Mouse (Mus musculus) spleen, postnatal 14 days (tissue): ENCODE data around the gene Zfp992.
"Not testable (repeated sequence)": the region's sequence is repeated elsewhere in the genome, so short reads cannot be mapped to it uniquely, and the experiment has no call there.

Source experiments
- DNase-seq, 2 experiments: peaks; one replicate each; pipeline ENCODE4 v3.0.0; 2021 to 2022; ENCODE audit warnings: low spot score in 2 of 2

Zfp992 gene

DNA sequence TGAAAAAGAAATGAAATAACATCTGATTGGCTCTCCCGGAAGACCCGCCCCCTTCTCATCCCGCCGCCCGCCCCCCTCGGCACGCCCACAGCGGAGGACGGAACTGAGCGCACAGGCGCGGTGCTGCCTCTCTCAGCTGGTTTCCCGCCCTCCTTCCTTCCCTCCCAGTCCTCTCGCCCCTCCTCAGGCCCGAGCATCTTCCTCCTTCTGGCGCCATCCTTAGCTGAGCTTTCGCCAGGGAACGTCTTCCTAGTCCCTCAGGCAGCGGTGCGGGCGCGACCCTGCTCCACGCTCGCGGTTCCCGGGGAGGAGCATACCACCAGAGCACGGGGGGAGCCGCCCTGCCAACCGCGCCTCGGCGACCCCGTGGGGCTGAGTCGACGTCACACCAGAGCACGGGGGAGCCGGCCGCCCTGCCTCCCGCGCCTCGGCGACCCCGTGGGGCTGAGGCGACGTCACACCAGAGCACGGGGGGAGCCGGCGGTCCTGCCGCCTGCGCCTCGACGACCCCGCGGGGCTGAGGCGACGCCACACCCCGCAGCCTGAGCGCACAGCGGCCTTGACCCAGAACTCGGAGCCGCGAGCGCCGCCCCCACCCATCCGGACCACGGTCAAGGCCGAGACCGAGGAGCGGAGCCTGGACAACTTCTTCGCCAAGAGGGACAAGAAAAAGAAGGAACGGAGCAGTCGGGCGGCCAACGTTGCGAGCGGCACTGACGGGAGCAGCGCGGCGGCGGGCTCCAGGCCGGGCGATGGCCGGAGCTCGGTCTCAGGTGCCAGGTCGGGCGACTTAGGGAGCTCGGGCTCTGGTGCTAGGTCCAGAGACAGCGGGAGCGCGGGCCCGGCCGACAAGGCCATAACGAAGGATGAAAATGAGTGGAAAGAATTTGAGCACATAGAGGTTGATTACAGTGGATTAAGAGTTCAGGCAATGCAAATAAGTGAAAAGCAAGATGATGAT is 26.2 kb downstream of the Zfp992 start:
- not testable (repeated sequence) for DNase-seq

DNA sequence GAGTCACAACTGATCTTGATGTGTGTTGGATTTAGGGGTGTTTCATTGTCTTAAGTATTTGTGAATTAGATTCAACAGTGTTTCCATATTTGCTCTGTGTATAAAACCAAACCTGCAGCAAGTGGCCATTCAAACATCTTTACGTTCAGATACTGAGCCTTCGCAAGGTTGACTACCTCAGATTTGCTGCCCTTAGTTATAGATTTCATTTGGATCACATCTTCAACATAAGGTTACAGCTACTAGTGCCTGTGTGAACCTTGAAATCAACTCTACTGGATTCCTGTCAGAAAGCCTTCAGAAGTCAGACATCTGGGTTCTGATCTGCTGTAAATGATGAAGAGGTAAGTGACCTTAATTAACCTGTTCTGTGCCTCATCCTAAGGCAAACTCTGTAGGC is 27.4 kb downstream of the Zfp992 start:
- DNase-seq = not testable (repeated sequence)

DNA sequence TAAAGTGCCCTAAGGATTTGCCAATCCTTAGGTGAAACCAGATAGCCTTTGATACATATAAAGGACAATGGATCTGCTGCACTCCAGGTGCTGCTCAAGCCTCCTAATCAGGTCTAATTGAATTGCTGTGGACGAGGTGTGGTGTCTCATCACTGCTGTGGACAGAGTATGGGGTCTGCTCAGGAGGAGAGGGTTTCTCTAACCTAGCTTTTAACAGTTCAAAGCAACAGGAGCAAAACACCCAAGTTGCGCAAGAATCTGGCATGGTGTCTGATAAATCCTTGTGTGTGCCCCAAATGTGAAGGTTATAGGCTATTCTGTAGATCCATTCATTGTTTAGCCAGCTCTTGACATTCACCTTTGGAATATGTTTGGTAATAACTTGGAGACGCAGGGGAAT is 28.1 kb downstream of the Zfp992 start:
- not testable (repeated sequence) for DNase-seq

DNA sequence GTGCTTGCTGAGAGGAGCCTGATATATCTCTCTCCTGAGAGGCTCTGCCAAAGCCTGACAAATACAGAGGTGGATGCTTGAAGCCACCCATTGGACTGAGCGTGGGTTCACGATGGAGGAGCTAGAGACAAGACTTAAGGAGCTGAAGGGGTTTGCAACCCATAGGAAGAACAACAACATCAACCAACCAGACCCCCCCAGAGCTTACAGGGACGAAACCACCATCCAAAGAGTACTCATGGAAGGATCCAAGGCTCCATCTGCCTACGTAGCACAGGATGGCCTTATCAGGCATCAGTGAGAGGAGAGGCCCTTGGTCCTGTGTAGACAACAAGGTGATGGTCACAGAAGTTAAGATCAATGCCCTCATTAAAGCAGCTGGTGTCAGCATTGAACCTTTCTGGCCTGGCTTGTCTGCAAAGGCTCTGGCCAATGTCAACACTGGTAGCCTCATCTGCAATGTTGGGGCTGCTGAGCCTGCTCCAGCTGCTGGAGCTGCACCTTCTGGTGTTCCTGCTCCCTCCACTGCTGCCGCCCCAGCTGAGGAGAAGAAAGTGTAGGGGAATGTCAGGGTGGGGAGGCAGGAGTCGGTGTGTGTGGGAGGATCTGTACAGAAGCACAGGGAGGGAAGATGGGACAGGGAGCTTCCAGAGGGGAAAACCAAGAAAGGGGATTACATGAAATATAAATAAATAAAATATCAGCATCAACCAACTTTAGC is 31.7 kb downstream of the Zfp992 start:
- not testable (repeated sequence) for DNase-seq

DNA sequence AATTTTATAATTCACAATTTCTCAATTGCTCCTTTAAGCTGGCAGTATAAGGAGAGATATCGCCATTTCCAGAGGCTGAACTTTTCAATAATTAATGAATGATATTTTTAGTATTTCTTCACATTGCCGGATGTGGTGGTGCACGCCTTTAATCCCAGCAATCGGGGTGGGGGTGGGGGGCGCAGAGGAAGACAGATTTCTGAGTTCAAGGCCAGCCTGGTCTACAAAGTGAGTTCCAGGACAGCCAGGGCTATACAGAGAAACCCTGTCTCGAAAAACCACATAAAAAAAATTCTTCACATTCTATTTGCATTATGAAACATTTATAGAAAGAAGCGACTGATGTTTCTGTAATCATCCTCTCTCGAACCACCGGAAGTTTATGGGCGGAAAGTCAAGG is 33.7 kb downstream of the Zfp992 start:
- not testable (repeated sequence) for DNase-seq

DNA sequence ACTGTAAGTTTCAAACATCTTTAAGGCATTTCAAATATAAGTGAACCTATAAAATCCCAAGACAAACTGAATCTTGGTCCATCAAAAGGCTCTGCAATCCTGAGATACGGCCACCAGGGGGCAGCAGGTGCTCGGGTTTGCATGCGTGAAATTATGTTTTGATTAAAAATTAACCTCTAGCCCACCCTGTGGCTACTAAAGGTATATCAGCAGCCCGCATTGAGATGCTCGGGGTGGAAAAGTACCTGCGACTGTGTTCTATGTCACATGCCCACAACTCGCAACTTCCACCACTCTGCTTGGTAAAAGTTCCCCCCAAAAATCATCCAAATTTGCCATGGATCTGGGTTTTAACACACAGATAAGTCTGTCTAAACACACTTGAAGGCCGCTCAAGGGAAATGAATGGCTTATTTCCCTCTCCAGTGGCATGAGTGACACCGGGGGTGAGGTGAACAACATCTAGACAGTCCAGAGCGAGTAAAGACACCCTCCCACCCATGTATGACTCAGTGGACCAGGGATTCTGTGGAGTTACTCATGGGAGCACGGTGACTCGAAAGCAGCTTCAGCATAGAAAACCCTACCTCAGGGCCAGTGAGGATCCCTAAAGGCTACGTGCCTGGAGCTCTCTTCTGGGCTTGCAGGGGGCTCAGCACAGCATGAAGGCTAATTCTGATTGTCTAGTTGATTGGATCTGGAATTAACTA is 34.9 kb downstream of the Zfp992 start:
- not testable (repeated sequence) for DNase-seq

DNA sequence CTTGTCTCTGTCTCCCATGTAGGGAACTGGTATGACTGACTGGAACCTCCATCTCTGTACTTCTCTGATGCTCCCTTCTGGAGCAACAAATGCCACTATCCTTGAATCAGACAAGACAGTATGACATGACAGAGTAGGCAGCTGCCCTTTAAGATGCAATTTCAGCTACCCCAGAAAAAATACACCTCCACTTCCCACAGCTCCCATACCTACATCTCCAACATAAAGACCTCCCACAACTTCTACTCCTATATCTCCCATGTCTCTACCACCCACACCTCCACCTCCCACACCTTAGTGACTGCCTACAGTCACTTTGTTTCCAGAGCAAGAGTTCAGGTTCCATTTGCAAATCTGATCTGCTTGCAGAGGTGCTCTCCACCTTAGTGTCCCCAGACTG is 35.9 kb downstream of the Zfp992 start:
- DNase-seq = not testable (repeated sequence)

DNA sequence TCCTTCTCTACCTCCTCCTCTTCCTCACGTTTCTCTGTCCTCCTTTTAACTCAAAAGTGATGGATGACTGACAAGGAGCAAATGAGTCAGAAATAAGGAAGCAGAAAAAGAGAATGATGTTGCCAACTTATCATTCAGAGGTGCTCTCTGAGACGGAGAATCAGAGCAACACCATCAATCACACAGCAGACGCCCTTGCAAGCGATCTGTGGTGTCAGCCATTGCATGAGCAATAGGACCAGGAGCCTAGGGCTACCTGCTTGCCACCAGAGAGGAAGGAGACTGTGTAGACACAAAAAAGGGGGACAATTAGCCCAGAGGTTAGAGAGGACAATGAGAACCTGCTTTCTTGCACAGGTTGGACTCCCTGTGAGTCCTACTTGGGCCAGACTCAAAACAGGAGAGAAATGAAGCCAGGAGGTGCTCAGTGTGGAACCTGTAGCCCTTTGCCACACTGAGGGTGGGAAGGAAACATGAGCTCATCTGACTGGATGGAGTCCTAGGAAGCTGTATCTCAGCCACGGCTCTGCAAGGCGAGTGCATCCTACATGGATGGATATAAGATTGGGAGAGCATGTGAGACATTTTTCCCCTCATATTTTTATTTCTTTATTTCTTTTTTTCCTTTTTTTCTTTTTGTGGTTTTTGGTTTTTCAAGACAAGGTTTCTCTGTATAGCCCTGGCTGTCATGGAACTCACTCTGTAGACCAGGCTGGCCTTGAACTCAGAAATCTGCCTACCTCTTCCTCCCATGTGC is 36.5 kb downstream of the Zfp992 start:
- not testable (repeated sequence) for DNase-seq

DNA sequence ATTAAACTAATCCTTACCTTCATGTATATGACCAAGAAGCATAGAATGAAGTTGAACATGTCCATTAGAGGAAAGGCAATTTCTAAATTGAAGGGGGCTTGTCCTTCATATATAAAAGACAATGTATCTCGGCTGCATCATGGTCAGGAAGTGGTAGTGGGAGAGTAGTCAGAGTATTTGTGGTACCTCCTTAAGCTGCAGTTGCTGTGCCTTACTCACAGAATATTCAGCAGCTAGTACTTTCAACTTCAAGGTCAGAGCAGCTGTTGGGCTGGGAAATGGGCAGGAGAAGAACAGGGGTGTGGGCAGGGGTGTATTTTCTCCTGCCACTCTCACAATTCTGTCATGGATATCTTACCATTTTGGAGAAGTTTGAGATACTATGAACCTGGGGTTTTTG is 37.9 kb downstream of the Zfp992 start:
- not testable (repeated sequence) for DNase-seq

DNA sequence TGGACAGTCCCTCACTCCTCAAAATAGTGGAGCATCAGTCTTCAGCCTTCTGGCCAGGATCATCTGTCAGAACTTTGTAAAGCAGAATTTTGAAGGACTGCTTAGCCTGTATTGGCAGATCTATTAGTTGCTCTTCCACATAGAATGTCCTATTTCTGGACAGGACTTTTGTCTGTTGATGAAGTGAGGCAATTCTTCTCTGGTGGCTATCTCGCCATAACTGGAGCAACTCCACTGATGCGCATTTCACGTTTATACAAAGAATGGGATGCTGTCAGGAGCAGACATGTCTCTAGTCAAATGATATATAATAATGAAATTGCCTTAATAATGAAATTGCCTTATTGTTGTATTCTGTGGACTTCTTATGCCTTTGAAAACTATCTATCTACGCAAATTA is 40.4 kb downstream of the Zfp992 start:
- DNase-seq = not testable (repeated sequence)

DNA sequence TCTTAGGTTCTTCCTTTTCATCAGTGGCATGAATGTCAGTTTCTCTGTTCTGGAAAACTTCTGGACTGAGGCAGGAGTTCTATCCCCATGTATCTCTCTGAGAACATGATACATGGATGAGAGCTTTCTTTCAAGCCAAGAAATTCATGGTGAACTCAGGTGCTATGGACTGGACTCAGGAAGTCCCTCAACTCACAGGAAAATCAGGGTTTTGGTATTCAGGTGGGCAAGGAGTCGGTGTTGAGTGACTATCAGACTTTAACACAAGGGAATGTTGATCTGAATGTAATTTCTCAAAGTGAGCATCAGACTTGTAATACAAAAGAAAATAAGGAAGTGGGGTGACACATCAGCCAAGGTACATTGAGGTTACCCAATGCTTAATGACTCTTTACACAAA is 43.2 kb downstream of the Zfp992 start:
- DNase-seq = not testable (repeated sequence)

DNA sequence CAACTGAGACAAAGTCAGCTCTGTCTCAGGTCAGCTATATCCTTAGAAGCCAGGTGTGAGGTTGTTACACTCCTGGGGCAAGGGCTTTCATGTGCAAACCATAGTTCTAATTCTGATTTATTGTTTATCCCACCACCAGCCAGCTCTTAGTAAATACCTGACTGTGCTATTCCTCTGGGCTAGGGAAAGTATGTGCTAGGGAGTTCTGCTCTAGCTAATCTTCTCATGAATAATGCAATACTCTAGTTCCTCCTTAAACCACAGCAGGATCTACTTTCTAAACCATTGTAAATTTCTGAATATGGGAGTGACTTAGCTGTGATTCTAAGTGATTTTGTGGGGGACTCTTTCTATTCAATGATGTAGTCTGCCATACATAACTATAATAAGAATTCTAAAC is 43.6 kb downstream of the Zfp992 start:
- no peak for DNase-seq

DNA sequence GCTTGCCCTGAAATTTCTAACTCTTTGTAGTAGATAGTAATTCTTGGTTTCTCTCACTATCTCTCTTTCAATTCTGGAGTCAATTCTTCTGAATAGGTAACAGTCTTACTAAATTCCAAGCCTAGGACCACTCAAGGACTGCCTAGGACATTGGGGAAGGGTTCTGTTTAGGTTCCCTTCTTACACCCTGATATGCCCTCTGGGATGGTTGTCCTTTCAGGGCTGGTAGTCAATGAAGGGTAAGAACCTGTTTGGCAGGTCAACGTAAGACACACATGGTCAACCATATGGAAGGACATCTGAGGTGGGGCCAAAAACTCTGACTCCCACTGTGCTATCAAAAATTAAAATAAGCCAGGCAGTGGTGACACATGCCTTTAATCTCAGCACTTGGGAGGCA is 44.0 kb downstream of the Zfp992 start:
- no peak for DNase-seq

DNA sequence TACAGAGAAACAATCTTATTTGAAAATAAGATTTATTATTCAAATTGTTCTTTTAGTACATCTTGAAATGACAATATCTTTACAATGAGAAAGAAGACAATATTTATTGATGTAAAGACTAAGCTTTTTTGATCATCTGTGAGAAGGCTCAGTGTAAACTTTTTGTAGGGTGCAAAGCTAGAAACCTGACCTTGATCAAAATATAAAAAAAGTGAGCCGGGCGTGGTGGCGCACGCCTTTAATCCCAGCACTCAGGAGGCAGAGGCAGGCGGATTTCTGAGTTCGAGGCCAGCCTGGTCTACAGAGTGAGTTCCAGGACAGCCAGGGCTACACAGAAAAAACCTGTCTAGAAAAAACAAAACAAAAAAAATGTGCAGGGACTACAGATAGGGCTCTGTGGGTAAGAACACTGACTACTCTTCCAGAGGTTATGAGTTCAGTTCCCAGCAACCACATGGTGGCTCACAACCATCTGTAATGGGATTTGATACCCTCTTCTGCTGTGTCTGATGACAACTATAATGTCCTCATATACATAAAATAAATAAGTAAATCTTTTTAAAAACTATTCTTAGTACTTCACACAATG is 44.6 kb downstream of the Zfp992 start:
- not testable (repeated sequence) for DNase-seq

DNA sequence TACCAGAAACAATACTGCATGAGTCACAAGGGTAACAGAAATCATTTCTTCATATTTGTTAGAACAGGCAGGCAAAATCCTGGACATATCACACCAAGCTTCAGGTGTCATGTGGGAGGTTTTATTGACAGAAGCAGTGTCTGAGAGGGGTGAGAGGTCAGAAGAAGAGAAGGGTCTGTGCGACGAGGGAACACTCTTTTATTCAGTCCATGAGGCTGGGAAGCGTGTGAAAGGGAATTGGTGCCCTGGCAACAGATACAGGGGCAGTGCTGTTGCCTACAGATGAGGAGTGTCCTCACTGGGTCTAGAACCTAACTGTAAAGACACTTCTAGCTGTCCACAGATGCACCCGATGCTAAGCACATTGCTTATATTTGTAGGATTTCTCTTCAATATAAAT is 46.2 kb downstream of the Zfp992 start:
- no peak for DNase-seq

DNA sequence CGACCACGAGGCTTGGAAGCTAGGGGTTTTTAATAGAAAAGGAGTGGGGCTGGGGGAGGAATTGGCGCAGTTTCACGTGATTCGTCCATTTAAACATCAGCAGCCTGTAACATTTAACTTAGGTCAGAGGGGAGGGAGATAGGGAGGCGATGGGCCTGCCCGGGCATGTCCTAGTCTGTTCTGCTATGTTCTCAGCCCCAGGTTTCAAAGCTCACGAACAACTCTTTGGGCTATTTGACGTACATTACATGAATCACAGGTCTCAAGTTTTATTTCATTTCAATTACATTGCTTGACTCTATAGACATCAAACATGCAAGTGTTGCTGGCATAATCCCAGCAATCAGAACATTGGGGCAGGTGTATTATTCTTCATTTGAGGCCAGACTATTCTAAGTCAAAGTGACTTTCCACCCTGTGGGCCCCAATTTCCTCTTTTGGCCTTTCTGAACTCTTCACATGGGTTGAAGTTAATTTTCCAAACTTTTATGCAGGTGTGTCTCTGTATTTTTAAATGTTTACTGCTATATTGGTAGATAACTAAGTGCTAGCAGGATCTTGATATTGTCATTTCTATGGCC is 49.0 kb downstream of the Zfp992 start:
- DNase-seq = not testable (repeated sequence)

DNA sequence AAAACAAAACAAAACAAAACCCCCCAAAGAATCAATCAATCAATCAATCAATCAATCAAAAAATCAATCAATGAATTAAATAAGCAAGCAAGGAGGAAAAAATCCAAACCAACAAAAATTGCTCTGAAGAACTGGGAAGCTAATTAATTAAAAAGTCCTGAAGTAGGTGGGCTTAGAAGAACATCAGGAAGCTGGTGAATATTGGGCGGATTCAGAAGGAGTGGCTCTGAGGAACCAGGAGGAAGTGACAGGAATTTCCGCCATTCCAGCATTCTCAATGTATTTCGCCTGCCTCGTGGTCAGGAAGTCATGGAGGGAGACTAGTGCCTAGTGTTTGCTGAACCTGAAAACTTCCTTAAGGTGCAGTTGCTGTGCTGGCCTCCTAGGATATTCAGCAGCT is 52.9 kb downstream of the Zfp992 start, which contains the start of gene Zfp981:
Gene Zfp981, plus strand, starts transcription at position 301 of the 400 bp plus-strand sequence.
- DNase-seq = not testable (repeated sequence)

DNA sequence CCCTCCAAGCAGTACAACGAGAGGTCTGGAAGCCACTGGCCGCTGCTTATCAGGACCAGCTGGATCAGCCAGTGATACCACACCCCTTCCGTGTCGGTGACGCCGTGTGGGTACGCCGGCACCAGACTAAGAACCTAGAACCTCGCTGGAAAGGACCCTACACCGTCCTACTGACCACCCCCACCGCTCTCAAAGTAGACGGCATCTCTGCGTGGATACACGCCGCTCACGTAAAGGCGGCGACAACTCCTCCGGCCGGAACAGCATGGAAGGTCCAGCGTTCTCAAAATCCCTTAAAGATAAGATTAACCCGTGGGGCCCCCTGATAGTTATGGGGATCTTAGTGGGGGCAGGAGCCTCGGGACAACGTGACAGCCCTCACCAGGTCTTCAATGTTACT is 60.2 kb downstream of the Zfp992 start:
- DNase-seq = not testable (repeated sequence)

DNA sequence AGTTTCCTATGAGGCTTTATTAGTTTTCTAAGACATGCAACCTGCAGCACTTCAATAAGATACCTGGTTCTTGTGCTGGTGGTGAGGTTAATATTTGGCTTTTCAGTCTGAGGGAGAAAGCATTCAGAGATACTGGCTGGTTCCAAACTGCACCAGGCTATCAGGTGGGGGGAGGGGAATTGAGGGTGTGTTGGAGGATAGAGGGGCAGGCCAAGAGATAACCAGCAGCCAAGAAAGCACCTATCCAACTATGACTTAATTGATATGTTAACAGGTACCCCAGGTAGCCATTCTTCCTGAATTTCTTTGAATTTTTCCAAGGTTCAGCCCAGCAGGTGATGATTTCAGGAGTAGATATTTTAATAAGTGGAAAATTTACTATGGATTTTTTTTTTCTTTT is 63.0 kb downstream of the Zfp992 start:
- not testable (repeated sequence) for DNase-seq

DNA sequence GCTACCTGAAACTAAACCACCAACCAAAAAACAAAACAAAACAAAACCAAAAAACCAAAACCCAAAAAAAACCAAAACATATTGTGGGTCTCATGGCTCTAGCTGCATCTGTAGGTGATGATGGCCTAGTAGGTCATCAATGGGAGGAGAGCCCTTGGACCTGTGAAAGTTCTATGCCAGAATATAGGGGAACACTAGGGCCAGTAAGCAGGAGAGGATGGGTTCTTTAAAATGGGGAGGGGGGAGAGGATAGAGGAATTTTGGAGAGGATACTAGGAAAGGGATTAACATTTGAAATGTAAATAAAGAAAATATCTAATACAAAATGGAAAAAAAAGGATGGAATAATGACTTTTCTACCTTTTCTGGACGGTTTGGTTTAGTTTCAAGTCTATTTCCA is 67.7 kb downstream of the Zfp992 start:
- DNase-seq = no peak
